Mouse (Mus musculus): ENCODE results near the gene Adam23.

Adam23 gene

GRCm38 (mm10) chr1:63484646-63485045 is 39.0 kb downstream of the Adam23 start:
- no peak for DNase-seq

GRCm38 (mm10) chr1:63486646-63487045 is 41.0 kb downstream of the Adam23 start:
- no peak for DNase-seq

- no peak for DNase-seq
These were observed 45.3 kb downstream of the Adam23 start for GRCm38 (mm10) chr1:63491001-63491400.

GRCm38 (mm10) chr1:63493325-63493724 is 47.6 kb downstream of the Adam23 start:
- no peak for DNase-seq

- DNase-seq = no peak
These were observed 61.7 kb downstream of the Adam23 start for GRCm38 (mm10) chr1:63507386-63507785.

GRCm38 (mm10) chr1:63508801-63509200 is 63.1 kb downstream of the Adam23 start:
- DNase-seq = no peak

GRCm38 (mm10) chr1:63511416-63511815 is 65.7 kb downstream of the Adam23 start:
- no peak for DNase-seq

- no peak for DNase-seq
These were observed 72.1 kb downstream of the Adam23 start for GRCm38 (mm10) chr1:63517800-63518199.

- DNase-seq = no peak
These were observed 73.1 kb downstream of the Adam23 start for GRCm38 (mm10) chr1:63518814-63519213.

- DNase-seq = no peak
These were observed 84.2 kb downstream of the Adam23 start for GRCm38 (mm10) chr1:63529901-63530300.

GRCm38 (mm10) chr1:63534271-63534827 is 88.7 kb downstream of the Adam23 start:
- DNase-seq = no peak

- DNase-seq = no peak
These were observed 94.4 kb downstream of the Adam23 start for GRCm38 (mm10) chr1:63539884-63540613.

GRCm38 (mm10) chr1:63544122-63544521 is 98.4 kb downstream of the Adam23 start:
- no peak for DNase-seq

- no peak for DNase-seq
These were observed 107.3 kb downstream of the Adam23 start for GRCm38 (mm10) chr1:63553039-63553438.

GRCm38 (mm10) chr1:63561772-63562520 is 116.3 kb downstream of the Adam23 start:
- DNase-seq = no peak

GRCm38 (mm10) chr1:63563928-63564327 is 118.2 kb downstream of the Adam23 start:
- no peak for DNase-seq

GRCm38 (mm10) chr1:63566501-63566900 is 120.8 kb downstream of the Adam23 start:
- no peak for DNase-seq

- DNase-seq = no peak
These were observed 121.3 kb downstream of the Adam23 start for GRCm38 (mm10) chr1:63567031-63567430.

GRCm38 (mm10) chr1:63572229-63572628 is 126.5 kb downstream of the Adam23 start:
- no peak for DNase-seq

- DNase-seq = no peak
These were observed 127.7 kb downstream of the Adam23 start for GRCm38 (mm10) chr1:63573432-63573831.

- no peak for DNase-seq
These were observed 128.3 kb downstream of the Adam23 start for GRCm38 (mm10) chr1:63573864-63574611.

GRCm38 (mm10) chr1:63576803-63577202 is 131.1 kb downstream of the Adam23 start:
- no peak for DNase-seq

GRCm38 (mm10) chr1:63579153-63579552 is 133.5 kb downstream of the Adam23 start:
- no peak for DNase-seq

Data from kidney, adult 18-20 months (tissue).